Mouse (Mus musculus): Measurements from ENCODE around the gene Nek6.

DNA sequence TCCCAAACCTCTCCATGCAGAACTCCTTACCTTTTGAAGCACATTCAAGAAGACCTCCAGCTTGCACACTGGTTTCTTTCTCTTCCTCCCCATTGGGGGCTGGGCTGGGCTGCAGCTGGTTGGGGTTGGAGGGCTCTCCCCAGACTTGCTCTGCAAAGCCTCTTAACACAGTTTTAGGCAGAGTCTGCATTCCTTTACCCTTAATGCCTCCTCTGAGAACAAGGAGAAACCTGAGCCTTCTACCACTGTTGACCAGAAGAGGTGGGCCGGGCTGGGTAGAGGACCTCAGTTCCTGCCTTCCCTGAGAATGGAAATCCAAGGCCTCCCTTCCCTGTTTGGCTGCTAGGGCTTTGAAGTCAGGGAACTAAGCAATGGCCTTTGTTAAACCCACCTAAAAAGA is 9.8 kb upstream of the Nek6 start:
- TF ChIP-seq EP300 (optimal IDR thresholded peaks at IDR 0.05) (no peak), CTCF (IDR thresholded peaks at IDR 0.05; ENCODE audit: low read depth) (no peak)

Data from stomach, postnatal 0 days (tissue).